ENCODE assay signal across 7 mouse cellular contexts in genomic region chr6:103674332-103674731, GRCm38 (mm10).
DNase-seq lines count a peak whose midpoint lies in the region; ATAC-seq and TF ChIP-seq lines count a peak whose summit lies in the region.

No protein-coding gene starts in this region.

- ATAC-seq in lung, postnatal 0 days = no peak
- no peak for ATAC-seq in midbrain, postnatal 0 days (ENCODE audit: low FRiP score)
- no peak; the same call in 1 of the 2 replicates for ATAC-seq in kidney, embryonic 15.5 days (replicated peaks; ENCODE audit: low FRiP score)

- no peak for TF ChIP-seq EP300 in lung, postnatal 0 days (IDR thresholded peaks at IDR 0.05)

- no peak overlapping the region for H3K4me3 ChIP-seq in lung, postnatal 0 days (ENCODE audit: low read depth, low read length)
- H3K4me3 ChIP-seq in midbrain, postnatal 0 days (ENCODE audit: low read depth, low read length) = no peak overlapping the region
- H3K4me3 ChIP-seq in kidney, embryonic 15.5 days (replicated peaks) = no peak overlapping the region
- H3K4me3 ChIP-seq in thymus, adult 2 months (ENCODE audit: control insufficient read depth, insufficient read depth, low read length) = no peak overlapping the region

- no peaks in the 10 kb centered on the region for H3K27me3 ChIP-seq in lung, postnatal 0 days (replicated peaks; ENCODE audit: insufficient read depth, low read length)
- no peaks in the 10 kb centered on the region for H3K27me3 ChIP-seq in midbrain, postnatal 0 days (ENCODE audit: insufficient read depth, low read length)
- no peaks in the 10 kb centered on the region for H3K27me3 ChIP-seq in kidney, embryonic 15.5 days
- H3K27me3 ChIP-seq in thymus, adult 2 months (ENCODE audit: control insufficient read depth, insufficient read depth, low read length) = no peaks in the 10 kb centered on the region

- no peak overlapping the region for H3K27ac ChIP-seq in lung, postnatal 0 days (ENCODE audit: low read length)
- H3K27ac ChIP-seq in midbrain, postnatal 0 days (ENCODE audit: low read depth, low read length) = no peak overlapping the region
- no peak overlapping the region for H3K27ac ChIP-seq in kidney, embryonic 15.5 days
- H3K27ac ChIP-seq in thymus, adult 2 months (ENCODE audit: control insufficient read depth, insufficient read depth, low read length) = no peak overlapping the region

- no peaks in the 10 kb centered on the region for H3K4me1 ChIP-seq in lung, postnatal 0 days (ENCODE audit: insufficient read depth, low read depth, low read length)
- H3K4me1 ChIP-seq in midbrain, postnatal 0 days (ENCODE audit: insufficient read depth, low read length) = no peaks in the 10 kb centered on the region
- H3K4me1 ChIP-seq in kidney, embryonic 15.5 days = 0 out of 2 replicates have a peak, but pooled peaks cover 4% of the 10 kb centered on the region
- H3K4me1 ChIP-seq in thymus, adult 2 months (replicated peaks; ENCODE audit: control insufficient read depth, insufficient read depth, low read length) = no peaks in the 10 kb centered on the region

- no peaks in the 10 kb centered on the region for H3K36me3 ChIP-seq in lung, postnatal 0 days (ENCODE audit: insufficient read depth, low read length)
- no peaks in the 10 kb centered on the region; the same call in 1 of the 2 replicates for H3K36me3 ChIP-seq in midbrain, postnatal 0 days (ENCODE audit: insufficient read depth, low read length)
- H3K36me3 ChIP-seq in kidney, embryonic 15.5 days = no peaks in the 10 kb centered on the region
- no peaks in the 10 kb centered on the region for H3K36me3 ChIP-seq in thymus, adult 2 months (ENCODE audit: control insufficient read depth, insufficient read depth, low read length)

- 61% methylated on average over 6 of the region's 6 CpGs for WGBS in lung, postnatal 0 days
- WGBS in midbrain, postnatal 0 days = 58% methylated on average over 6 of the region's 6 CpGs
- 51% methylated on average over 6 of the region's 6 CpGs for WGBS in kidney, embryonic 15.5 days
- WGBS in thymus, adult 2 months = 87% methylated on average over 6 of the region's 6 CpGs

- DNase-seq in lung, adult 18-20 months = peak; percentile 12 to 18
- DNase-seq in lung, postnatal 0 days (ENCODE audit: low spot score) = no peak
- DNase-seq in fat pad, adult 2 months (ENCODE audit: extremely low read depth, low read depth, low spot score) = peak; percentile 40
- peak; percentile 72 to 73 for DNase-seq in layer of hippocampus, adult 8-10 months (ENCODE audit: low spot score in 2 of 2)
- DNase-seq in midbrain, postnatal 0 days (ENCODE audit: low spot score) = peak; percentile 64
- DNase-seq in thymus, adult 2 months = no peak

- H3K9me3 ChIP-seq in lung, postnatal 0 days (ENCODE audit: low read length) = no peaks in the 10 kb centered on the region
- no peaks in the 10 kb centered on the region for H3K9me3 ChIP-seq in midbrain, postnatal 0 days (ENCODE audit: low read length)
- no peaks in the 10 kb centered on the region for H3K9me3 ChIP-seq in kidney, embryonic 15.5 days (replicated peaks)

- no peak for TF ChIP-seq CTCF in lung, postnatal 0 days (IDR thresholded peaks at IDR 0.05)
- 0 out of 2 replicates have a peak, but pooled peaks have one; percentile 6 for TF ChIP-seq CTCF in midbrain, postnatal 0 days (IDR thresholded peaks at IDR 0.05)
- TF ChIP-seq CTCF in thymus, adult 2 months (IDR thresholded peaks at IDR 0.05; ENCODE audit: borderline replicate concordance, control insufficient read depth, extremely low read depth, insufficient read depth, low read length, poor library complexity) = no peak

- no peak overlapping the region for H3K9ac ChIP-seq in lung, postnatal 0 days (replicated peaks; ENCODE audit: low read depth)
- no peak overlapping the region for H3K9ac ChIP-seq in midbrain, postnatal 0 days (replicated peaks; ENCODE audit: low read length, poor library complexity, severe bottlenecking)
- H3K9ac ChIP-seq in kidney, embryonic 15.5 days = no peak overlapping the region

- no peak for TF ChIP-seq POLR2A in thymus, adult 2 months (IDR thresholded peaks at IDR 0.05; ENCODE audit: control insufficient read depth, extremely low read depth, insufficient read depth, low read length, poor library complexity)

- no peak overlapping the region for H3K4me2 ChIP-seq in lung, postnatal 0 days (replicated peaks; ENCODE audit: low read depth, low read length)
- no peak overlapping the region for H3K4me2 ChIP-seq in midbrain, postnatal 0 days (ENCODE audit: low read depth, low read length, poor library complexity, severe bottlenecking)
- no peak overlapping the region for H3K4me2 ChIP-seq in kidney, embryonic 15.5 days

Comparison
In these comparisons a context has a peak if more than half of its experiments do, and no peak if none do; other contexts are left out.
1. DNase-seq: peak in lung, adult 18-20 months (2 of 2), fat pad, adult 2 months (single experiment), layer of hippocampus, adult 8-10 months (2 of 2) and midbrain, postnatal 0 days (single experiment); none in lung, postnatal 0 days (single experiment) and thymus, adult 2 months (single experiment).